Mouse (Mus musculus) midbrain, embryonic 13.5 days (tissue): ENCODE measurements around the gene Cdpf1. TPM values are rescaled to one million over a fixed set of nuclear protein-coding genes. Genes with fewer than 3 reads are reported as not detected.
"Not testable (repeated sequence)": the region's sequence is repeated elsewhere in the genome, so short reads cannot be mapped to it uniquely, and the experiment has no call there.

Experiments used
- ATAC-seq: fragments of 200-750 bp; cut with Nextera tagmentation; 2 replicates; pipeline ENCODE4 v1.8.0; 2017; ENCODE audit warnings: mild to moderate bottlenecking, moderate TSS enrichment, moderate library complexity
- H3K27ac ChIP-seq: fragments of 300-500 bp; sonication (generic); 2 replicates; pipeline ENCODE4 v1.5.1; 2015; ENCODE audit warnings: inconsistent platforms, mild to moderate bottlenecking, moderate library complexity
- H3K27me3 ChIP-seq: fragments of 300-500 bp; sonication (generic); 2 replicates; pipeline ENCODE4 v1.6.1; 2015; ENCODE audit warnings: mild to moderate bottlenecking, inconsistent platforms
- H3K36me3 ChIP-seq: fragments of 300-500 bp; sonication (generic); 2 replicates; pipeline ENCODE4 v1.6.1; 2015; ENCODE audit warnings: mild to moderate bottlenecking, inconsistent platforms
- H3K4me1 ChIP-seq: fragments of 300-500 bp; sonication (generic); replicated peaks from 2 replicates; pipeline ENCODE4 v1.6.1; 2015; ENCODE audit warnings: inconsistent platforms
- H3K4me2 ChIP-seq: fragments of 300-500 bp; sonication (generic); replicated peaks from 2 replicates; pipeline ENCODE4 v1.6.1; 2015; ENCODE audit warnings: moderate library complexity, mild to moderate bottlenecking, inconsistent platforms
- H3K4me3 ChIP-seq: fragments of 300-500 bp; sonication (generic); replicated peaks from 2 replicates; pipeline ENCODE4 v1.5.1; 2015; ENCODE audit warnings: mild to moderate bottlenecking, inconsistent platforms
- H3K9ac ChIP-seq: fragments of 300-500 bp; sonication (generic); replicated peaks from 2 replicates; pipeline ENCODE4 v1.6.1; 2015; ENCODE audit warnings: mild to moderate bottlenecking, inconsistent platforms
- H3K9me3 ChIP-seq: fragments of 300-500 bp; sonication (generic); 2 replicates; pipeline ENCODE4 v1.6.1; 2016; ENCODE audit warnings: mild to moderate bottlenecking, inconsistent platforms
- WGBS: fragments of 180-500 bp; shearing (Covaris S2); methylation state at CpG from one replicate; pipeline ENCODE4 v1.1.7; 2015; 5-methylcytosine and 5-hydroxymethylcytosine counted together
- polyA plus RNA-seq: library from polyadenylated mRNA; unstranded; fragments of >200 nt; fragmentation: Nextera tagmentation; extraction: Ambion mirVana; gene quantifications from 2 replicates; pipeline ENCODE4 v1.2.1, GENCODE M21; 2015

Gene Cdpf1
- polyA plus RNA-seq, 1 experiment from 2014 or later = 21.2 TPM

- 88% methylated on average over 4 of the region's 4 CpGs for WGBS
- no peaks in the 10 kb centered on the region for H3K9me3 ChIP-seq
Observed at GRCm38 (mm10) chr15:85806886-85807285, 4.6 kb downstream of the Cdpf1 start.

GRCm38 (mm10) chr15:85802931-85803330 is 8.6 kb downstream of the Cdpf1 start:
- 80% methylated on average over 2 of the region's 2 CpGs for WGBS
- Histone ChIP-seq H3K27ac (no peak overlapping the region), H3K4me3 (no peak overlapping the region), H3K36me3 (no peaks in the 10 kb centered on the region), H3K27me3 (no peaks in the 10 kb centered on the region), H3K9ac (no peak overlapping the region), H3K9me3 (no peaks in the 10 kb centered on the region), H3K4me2 (no peak overlapping the region), H3K4me1 (0 out of 2 replicates have a peak, but pooled peaks cover 4% of the 10 kb centered on the region)
- ATAC-seq = no peak

More at GRCm38 (mm10) chr15:85806886-85807285, 4.6 kb downstream of the Cdpf1 start:
- no peaks in the 10 kb centered on the region for H3K36me3 ChIP-seq
- H3K9ac ChIP-seq = no peak overlapping the region
- no peak overlapping the region for H3K27ac ChIP-seq
- ATAC-seq = no peak
- no peak overlapping the region for H3K4me3 ChIP-seq
- H3K4me2 ChIP-seq = no peak overlapping the region
- H3K27me3 ChIP-seq = no peaks in the 10 kb centered on the region
- peaks cover 13% of the 10 kb centered on the region for H3K4me1 ChIP-seq

DNA sequence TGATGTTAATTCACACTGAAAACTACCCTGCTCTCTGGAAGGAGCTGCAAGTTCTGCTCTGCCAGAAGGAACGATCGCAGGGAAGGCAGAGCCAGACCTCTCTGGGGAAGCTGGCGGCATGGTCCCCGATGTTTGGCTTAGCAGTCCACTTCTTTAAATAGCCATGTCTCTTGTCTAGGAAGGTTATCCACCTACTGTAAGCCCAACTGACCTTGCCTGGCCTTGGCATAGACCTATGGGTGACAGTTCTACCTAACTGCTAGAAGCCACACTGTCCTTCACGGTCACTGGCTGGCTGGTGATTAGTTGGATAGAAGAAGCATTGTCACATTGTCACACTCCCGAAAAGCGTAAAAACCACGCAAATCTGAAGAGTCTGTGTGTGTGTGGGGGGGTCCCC is 12.8 kb downstream of the Cdpf1 start:
- no peak for ATAC-seq
- 0 out of 2 replicates have a peak, but pooled peaks cover 4% of the 10 kb centered on the region for H3K4me1 ChIP-seq
- 90% methylated on average over 8 of the region's 8 CpGs for WGBS
- no peak overlapping the region for H3K4me3 ChIP-seq
- no peaks in the 10 kb centered on the region for H3K36me3 ChIP-seq
- no peaks in the 10 kb centered on the region for H3K27me3 ChIP-seq
- H3K27ac ChIP-seq = no peak overlapping the region
- no peak overlapping the region for H3K4me2 ChIP-seq
- no peaks in the 10 kb centered on the region for H3K9me3 ChIP-seq
- no peak overlapping the region for H3K9ac ChIP-seq

DNA sequence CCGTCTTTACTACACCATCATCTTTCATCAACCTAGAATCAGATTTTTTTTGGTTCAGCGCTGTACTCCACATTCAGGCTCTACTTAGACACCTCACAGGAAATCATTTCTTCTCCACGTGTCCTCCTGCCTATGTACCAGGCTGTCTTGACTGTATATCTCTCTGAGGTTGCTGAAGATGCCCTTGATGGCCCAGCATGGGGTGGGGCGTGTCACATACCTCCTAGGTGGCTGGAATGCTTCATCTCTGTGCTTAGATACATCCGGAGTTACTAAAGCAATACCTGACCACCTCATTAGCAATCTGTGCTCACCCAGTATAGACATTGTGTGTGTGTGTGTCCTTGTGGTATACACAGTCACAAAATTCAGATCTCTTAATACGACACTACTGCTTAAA is 16.0 kb downstream of the Cdpf1 start:
- no peak for ATAC-seq
- 77% methylated on average over 6 of the region's 6 CpGs for WGBS
- Histone ChIP-seq H3K9me3 (no peaks in the 10 kb centered on the region), H3K27me3 (no peaks in the 10 kb centered on the region), H3K4me3 (no peak overlapping the region), H3K9ac (no peak overlapping the region), H3K36me3 (no peaks in the 10 kb centered on the region), H3K27ac (no peak overlapping the region), H3K4me2 (no peak overlapping the region), H3K4me1 (no peaks in the 10 kb centered on the region)

DNA sequence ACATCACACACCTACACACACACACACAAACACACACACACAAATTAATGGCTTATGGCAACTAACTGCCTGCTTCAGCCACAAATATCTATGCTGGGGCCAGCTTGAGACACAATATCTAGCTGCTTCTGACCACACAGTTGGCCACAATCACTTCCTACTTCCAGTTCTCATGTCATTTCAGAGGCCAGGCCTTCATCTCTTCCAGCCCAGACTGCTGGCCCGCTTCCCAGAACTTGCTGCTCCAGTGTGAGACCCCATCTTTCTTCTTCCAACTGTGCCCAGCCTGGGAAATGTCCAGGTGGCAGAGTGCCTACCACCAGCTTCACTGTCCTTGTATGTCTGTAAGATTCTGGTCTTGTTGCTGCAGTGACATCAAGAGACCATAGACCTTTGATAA is 18.7 kb downstream of the Cdpf1 start:
- Histone ChIP-seq H3K9ac (no peak overlapping the region), H3K4me2 (no peak overlapping the region), H3K9me3 (no peaks in the 10 kb centered on the region), H3K27ac (no peak overlapping the region), H3K36me3 (no peaks in the 10 kb centered on the region), H3K4me3 (no peak overlapping the region), H3K4me1 (no peaks in the 10 kb centered on the region), H3K27me3 (no peaks in the 10 kb centered on the region)
- no peak for ATAC-seq
- WGBS = 86% methylated on average over 1 of the region's 1 CpGs

GRCm38 (mm10) chr15:85791449-85791848 is 20.0 kb downstream of the Cdpf1 start:
- H3K36me3 ChIP-seq = no peaks in the 10 kb centered on the region
- H3K4me2 ChIP-seq = no peak overlapping the region

GRCm38 (mm10) chr15:85788633-85789032 is 22.9 kb downstream of the Cdpf1 start:
- H3K27me3 ChIP-seq = no peaks in the 10 kb centered on the region
- no peaks in the 10 kb centered on the region for H3K36me3 ChIP-seq
- 71% methylated on average over 16 of the region's 16 CpGs for WGBS
- no peak overlapping the region for H3K4me3 ChIP-seq
- ATAC-seq = no peak
- no peaks in the 10 kb centered on the region for H3K4me1 ChIP-seq
- no peak overlapping the region for H3K9ac ChIP-seq
- H3K9me3 ChIP-seq = no peaks in the 10 kb centered on the region
- no peak overlapping the region for H3K4me2 ChIP-seq
- H3K27ac ChIP-seq = no peak overlapping the region

More at GRCm38 (mm10) chr15:85791449-85791848, 20.0 kb downstream of the Cdpf1 start:
- Histone ChIP-seq H3K4me1 (no peaks in the 10 kb centered on the region), H3K9me3 (no peaks in the 10 kb centered on the region), H3K27me3 (no peaks in the 10 kb centered on the region), H3K9ac (no peak overlapping the region), H3K27ac (no peak overlapping the region), H3K4me3 (no peak overlapping the region)
- WGBS = 91% methylated on average over 4 of the region's 4 CpGs
- ATAC-seq = no peak

DNA sequence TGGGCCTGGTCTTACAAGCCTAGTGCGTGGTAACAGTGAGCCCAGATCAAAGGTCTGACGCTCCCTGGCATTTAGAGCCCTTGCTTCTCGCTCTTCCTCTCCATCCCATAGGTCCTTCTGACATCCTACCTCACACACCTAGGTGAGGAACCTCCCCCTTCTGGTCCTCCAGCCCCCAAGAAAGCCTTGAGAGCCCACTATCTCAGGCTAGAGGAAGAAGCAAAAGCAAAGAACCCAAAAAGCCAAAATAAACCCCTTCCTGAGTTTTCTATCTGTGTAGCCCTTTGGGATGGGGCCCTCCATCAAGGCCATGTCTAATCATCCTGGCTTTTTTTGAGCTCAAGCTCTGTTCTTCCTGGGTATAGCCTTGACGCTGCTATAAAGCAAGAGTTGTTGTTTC is 23.4 kb downstream of the Cdpf1 start:
- no peak overlapping the region for H3K9ac ChIP-seq
- no peaks in the 10 kb centered on the region for H3K27me3 ChIP-seq
- H3K9me3 ChIP-seq = no peaks in the 10 kb centered on the region
- no peaks in the 10 kb centered on the region for H3K4me1 ChIP-seq
- no peak overlapping the region for H3K4me2 ChIP-seq
- 94% methylated on average over 4 of the region's 4 CpGs for WGBS
- no peak for ATAC-seq
- no peaks in the 10 kb centered on the region for H3K36me3 ChIP-seq
- H3K27ac ChIP-seq = no peak overlapping the region
- H3K4me3 ChIP-seq = no peak overlapping the region

GRCm38 (mm10) chr15:85787482-85787881 is 24.0 kb downstream of the Cdpf1 start:
- Histone ChIP-seq H3K9ac (no peak overlapping the region), H3K4me1 (no peaks in the 10 kb centered on the region), H3K4me2 (no peak overlapping the region), H3K36me3 (no peaks in the 10 kb centered on the region), H3K4me3 (no peak overlapping the region), H3K27me3 (no peaks in the 10 kb centered on the region), H3K27ac (no peak overlapping the region), H3K9me3 (no peaks in the 10 kb centered on the region)
- no peak for ATAC-seq
- WGBS = 95% methylated on average over 6 of the region's 6 CpGs

GRCm38 (mm10) chr15:85786711-85787110 is 24.8 kb downstream of the Cdpf1 start:
- Histone ChIP-seq H3K4me2 (no peak overlapping the region), H3K9me3 (no peaks in the 10 kb centered on the region), H3K27me3 (no peaks in the 10 kb centered on the region), H3K4me1 (no peaks in the 10 kb centered on the region), H3K27ac (no peak overlapping the region), H3K36me3 (no peaks in the 10 kb centered on the region), H3K9ac (no peak overlapping the region), H3K4me3 (no peak overlapping the region)
- ATAC-seq = no peak
- WGBS = 79% methylated on average over 5 of the region's 5 CpGs

DNA sequence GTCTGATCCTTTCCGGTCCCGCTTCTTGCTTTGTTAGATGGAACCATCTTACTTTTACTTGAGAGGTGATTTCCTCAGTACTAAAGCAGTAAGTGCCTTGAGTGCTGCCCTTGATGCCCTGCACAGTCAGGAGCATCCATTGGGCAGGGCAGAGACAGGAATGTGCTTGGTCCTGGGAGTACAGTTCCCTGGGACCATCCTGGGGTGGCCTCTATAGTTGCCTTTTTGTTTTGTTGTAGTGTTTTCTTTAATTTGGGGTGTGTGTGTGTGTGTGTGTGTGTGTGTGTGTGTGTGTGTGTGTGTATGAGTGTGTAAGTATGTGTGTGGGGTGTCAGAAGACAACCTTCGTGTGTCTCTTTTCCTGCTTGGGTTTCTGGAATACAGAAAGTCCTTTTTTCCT is 27.2 kb downstream of the Cdpf1 start:
- Histone ChIP-seq H3K4me1 (no peaks in the 10 kb centered on the region), H3K27me3 (no peaks in the 10 kb centered on the region), H3K36me3 (no peaks in the 10 kb centered on the region), H3K4me3 (no peak overlapping the region), H3K9ac (no peak overlapping the region), H3K27ac (no peak overlapping the region), H3K9me3 (no peaks in the 10 kb centered on the region), H3K4me2 (no peak overlapping the region)
- no peak for ATAC-seq
- WGBS = 92% methylated on average over 3 of the region's 3 CpGs

DNA sequence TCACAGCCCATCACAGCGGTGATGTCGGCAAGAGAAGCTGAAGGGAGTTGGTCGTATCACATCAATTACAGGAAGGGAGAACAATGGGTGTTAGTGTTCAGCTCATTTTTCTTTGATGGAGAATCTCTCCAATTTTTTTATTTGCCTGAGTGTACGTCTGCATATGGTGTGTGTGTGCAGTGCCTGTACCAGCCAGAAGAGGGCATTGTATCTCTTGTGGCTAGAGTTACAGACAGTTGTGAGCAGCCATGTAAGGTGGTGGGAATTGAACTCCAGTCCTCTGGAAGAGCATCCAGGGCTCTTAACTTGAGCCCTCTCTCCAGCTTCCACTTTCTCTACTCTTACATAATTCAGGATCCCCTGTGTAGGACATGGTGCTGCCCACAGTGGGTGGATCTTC is 28.4 kb downstream of the Cdpf1 start:
- Histone ChIP-seq H3K27me3 (no peaks in the 10 kb centered on the region), H3K36me3 (no peaks in the 10 kb centered on the region), H3K9ac (no peak overlapping the region), H3K4me2 (no peak overlapping the region), H3K4me3 (no peak overlapping the region), H3K9me3 (no peaks in the 10 kb centered on the region), H3K27ac (no peak overlapping the region), H3K4me1 (no peaks in the 10 kb centered on the region)
- no peak for ATAC-seq
- 92% methylated on average over 4 of the region's 4 CpGs for WGBS

DNA sequence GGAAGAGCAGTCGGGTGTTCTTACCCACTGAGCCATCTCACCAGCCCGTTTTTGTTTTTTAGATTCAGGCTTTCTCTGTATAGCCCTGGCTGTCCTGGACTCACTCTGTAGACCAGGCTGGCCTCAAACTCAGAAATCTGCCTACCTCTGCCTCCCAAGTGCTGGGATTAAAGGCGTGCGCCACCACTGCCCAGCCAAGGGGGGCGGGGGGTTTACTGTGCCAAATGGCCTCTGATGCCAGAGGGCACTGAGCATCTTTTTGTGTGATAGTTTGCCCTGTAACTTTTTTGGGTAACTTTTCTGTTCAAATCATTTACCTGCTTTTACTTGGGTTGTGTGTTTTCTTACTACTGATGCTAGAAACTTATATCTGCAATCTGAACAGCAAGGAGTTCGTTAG is 32.6 kb downstream of the Cdpf1 start:
- H3K4me3 ChIP-seq, H3K4me1 ChIP-seq, H3K9me3 ChIP-seq, H3K9ac ChIP-seq, H3K27me3 ChIP-seq, ATAC-seq, H3K27ac ChIP-seq, H3K36me3 ChIP-seq, H3K4me2 ChIP-seq: not testable (repeated sequence)
- 90% methylated on average over 6 of the region's 6 CpGs for WGBS
